Mouse (Mus musculus): ENCODE measurements around the gene Rras2. TPM values are rescaled to one million over a fixed set of nuclear protein-coding genes. Genes with fewer than 3 reads are reported as not detected.

Rras2 gene
- polyA plus RNA-seq, 1 experiment = not detected

- no peak for TF ChIP-seq POLR2A (IDR thresholded peaks at IDR 0.05; ENCODE audit: insufficient read depth, low read depth, low read length)
- TF ChIP-seq CTCF (IDR thresholded peaks at IDR 0.05; ENCODE audit: insufficient read depth, low read depth, low read length) = no peak
- no peak overlapping the region for H3K27ac ChIP-seq (ENCODE audit: insufficient read depth, low read depth, low read length)
- H3K4me3 ChIP-seq (ENCODE audit: insufficient read depth, low read depth, low read length) = no peak overlapping the region
- H3K4me1 ChIP-seq (ENCODE audit: control insufficient read depth, insufficient read depth, low read length) = peaks cover 2% of the 10 kb centered on the region; the same call in 1 of the 2 replicates
- WGBS = 92% methylated on average over 3 of the region's 3 CpGs
Observed at GRCm38 (mm10) chr7:114018861-114019260, 98.7 kb downstream of the Rras2 start.

GRCm38 (mm10) chr7:114016001-114016949, 101.3 kb downstream of the Rras2 start:
- TF ChIP-seq POLR2A (IDR thresholded peaks at IDR 0.05; ENCODE audit: insufficient read depth, low read depth, low read length) (no peak), CTCF (IDR thresholded peaks at IDR 0.05; ENCODE audit: insufficient read depth, low read depth, low read length) (no peak)
- H3K4me3 ChIP-seq (ENCODE audit: insufficient read depth, low read depth, low read length) = no peak overlapping the region
- WGBS = 74% methylated on average over 8 of the region's 8 CpGs
- H3K27ac ChIP-seq (ENCODE audit: insufficient read depth, low read depth, low read length) = no peak overlapping the region
- peaks cover 2% of the 10 kb centered on the region; the same call in 1 of the 2 replicates for H3K4me1 ChIP-seq (ENCODE audit: control insufficient read depth, insufficient read depth, low read length)

- WGBS = 70% methylated on average over 9 of the region's 9 CpGs
- H3K4me1 ChIP-seq (ENCODE audit: control insufficient read depth, insufficient read depth, low read length) = no peaks in the 10 kb centered on the region
- TF ChIP-seq POLR2A (IDR thresholded peaks at IDR 0.05; ENCODE audit: insufficient read depth, low read depth, low read length) = no peak
- TF ChIP-seq CTCF (IDR thresholded peaks at IDR 0.05; ENCODE audit: insufficient read depth, low read depth, low read length) = no peak
- H3K27ac ChIP-seq (ENCODE audit: insufficient read depth, low read depth, low read length) = no peak overlapping the region
- no peak overlapping the region for H3K4me3 ChIP-seq (ENCODE audit: insufficient read depth, low read depth, low read length)
Observed at GRCm38 (mm10) chr7:114011726-114012443, 105.7 kb downstream of the Rras2 start.

- TF ChIP-seq CTCF (IDR thresholded peaks at IDR 0.05; ENCODE audit: insufficient read depth, low read depth, low read length) (no peak), POLR2A (IDR thresholded peaks at IDR 0.05; ENCODE audit: insufficient read depth, low read depth, low read length) (no peak)
- WGBS = 76% methylated on average over 5 of the region's 5 CpGs
- Histone ChIP-seq H3K4me3 (ENCODE audit: insufficient read depth, low read depth, low read length) (no peak overlapping the region), H3K4me1 (ENCODE audit: control insufficient read depth, insufficient read depth, low read length) (no peaks in the 10 kb centered on the region), H3K27ac (ENCODE audit: insufficient read depth, low read depth, low read length) (no peak overlapping the region)
Observed at GRCm38 (mm10) chr7:114007565-114007964, 110.0 kb downstream of the Rras2 start.

GRCm38 (mm10) chr7:114006456-114006855, 111.1 kb downstream of the Rras2 start:
- TF ChIP-seq CTCF (IDR thresholded peaks at IDR 0.05; ENCODE audit: insufficient read depth, low read depth, low read length) (no peak), POLR2A (IDR thresholded peaks at IDR 0.05; ENCODE audit: insufficient read depth, low read depth, low read length) (no peak)
- Histone ChIP-seq H3K27ac (ENCODE audit: insufficient read depth, low read depth, low read length) (no peak overlapping the region), H3K4me3 (ENCODE audit: insufficient read depth, low read depth, low read length) (no peak overlapping the region), H3K4me1 (ENCODE audit: control insufficient read depth, insufficient read depth, low read length) (no peaks in the 10 kb centered on the region)
- 85% methylated on average over 8 of the region's 8 CpGs for WGBS

- WGBS = 66% methylated on average over 5 of the region's 5 CpGs
- Histone ChIP-seq H3K4me1 (ENCODE audit: control insufficient read depth, insufficient read depth, low read length) (no peaks in the 10 kb centered on the region), H3K4me3 (ENCODE audit: insufficient read depth, low read depth, low read length) (no peak overlapping the region), H3K27ac (ENCODE audit: insufficient read depth, low read depth, low read length) (no peak overlapping the region)
- TF ChIP-seq CTCF (IDR thresholded peaks at IDR 0.05; ENCODE audit: insufficient read depth, low read depth, low read length) = no peak
- TF ChIP-seq POLR2A (IDR thresholded peaks at IDR 0.05; ENCODE audit: insufficient read depth, low read depth, low read length) = no peak
Observed at GRCm38 (mm10) chr7:114005499-114005898, 112.1 kb downstream of the Rras2 start.

- Histone ChIP-seq H3K4me3 (ENCODE audit: insufficient read depth, low read depth, low read length) (no peak overlapping the region), H3K4me1 (ENCODE audit: control insufficient read depth, insufficient read depth, low read length) (no peaks in the 10 kb centered on the region), H3K27ac (ENCODE audit: insufficient read depth, low read depth, low read length) (no peak overlapping the region)
- 47% methylated on average over 5 of the region's 5 CpGs for WGBS
- TF ChIP-seq CTCF (IDR thresholded peaks at IDR 0.05; ENCODE audit: insufficient read depth, low read depth, low read length) = no peak
- no peak for TF ChIP-seq POLR2A (IDR thresholded peaks at IDR 0.05; ENCODE audit: insufficient read depth, low read depth, low read length)
Observed at GRCm38 (mm10) chr7:114004171-114004570, 113.4 kb downstream of the Rras2 start.

- 86% methylated on average over 7 of the region's 7 CpGs for WGBS
- Histone ChIP-seq H3K27ac (ENCODE audit: insufficient read depth, low read depth, low read length) (no peak overlapping the region), H3K4me3 (ENCODE audit: insufficient read depth, low read depth, low read length) (no peak overlapping the region), H3K4me1 (ENCODE audit: control insufficient read depth, insufficient read depth, low read length) (no peaks in the 10 kb centered on the region)
- TF ChIP-seq POLR2A (IDR thresholded peaks at IDR 0.05; ENCODE audit: insufficient read depth, low read depth, low read length) (no peak), CTCF (IDR thresholded peaks at IDR 0.05; ENCODE audit: insufficient read depth, low read depth, low read length) (no peak)
Observed at GRCm38 (mm10) chr7:113997675-113998354, 119.8 kb downstream of the Rras2 start.

Other genes with a start within 250 kb of the Rras2 start
- not detected in 2 replicates for gene Copb1, start 136.9 kb upstream of the Rras2 start, polyA plus RNA-seq (2012; ENCODE audit: insufficient read depth, insufficient read length, low replicate concordance, missing spikeins)
- not detected in 2 replicates for gene Psma1, start 158.3 kb upstream of the Rras2 start, polyA plus RNA-seq (2012; ENCODE audit: insufficient read depth, insufficient read length, low replicate concordance, missing spikeins)

Measured in olfactory bulb, adult 2 months (tissue).